Mouse (Mus musculus) forebrain, embryonic 10.5 days (tissue): ENCODE data around the gene Trpm5. TPM values are rescaled to one million over a fixed set of nuclear protein-coding genes. Genes with fewer than 3 reads are reported as not detected.
A peak's percentile ranks its signal among the peaks of the same experiment; 100 is the strongest.

Source experiments
- DNase-seq: peaks from one replicate; pipeline ENCODE4 v3.0.0-alpha.2; 2017; ENCODE audit warnings: low spot score; ENCODE audit errors: extremely low spot score
- H3K27ac ChIP-seq: fragments of 300-500 bp; sonication (generic); 2 replicates; pipeline ENCODE4 v1.5.1; 2016; ENCODE audit warnings: mild to moderate bottlenecking
- H3K27me3 ChIP-seq: fragments of 300-500 bp; sonication (generic); 2 replicates; pipeline ENCODE4 v1.6.1; 2016; ENCODE audit warnings: mild to moderate bottlenecking; ENCODE audit not compliant: poor library complexity, severe bottlenecking
- H3K36me3 ChIP-seq: fragments of 300-500 bp; sonication (generic); replicated peaks from 2 replicates; pipeline ENCODE4 v1.6.1; 2016; ENCODE audit warnings: mild to moderate bottlenecking, moderate library complexity
- H3K4me1 ChIP-seq: fragments of 300-500 bp; sonication (generic); 2 replicates; pipeline ENCODE4 v1.6.1; 2016
- H3K4me3 ChIP-seq: fragments of 300-500 bp; sonication (generic); 2 replicates; pipeline ENCODE4 v1.5.1; 2016; ENCODE audit warnings: mild to moderate bottlenecking, moderate library complexity
- H3K9me3 ChIP-seq: fragments of 300-500 bp; sonication (generic); 2 replicates; pipeline ENCODE4 v1.6.1; 2016; ENCODE audit warnings: mild to moderate bottlenecking, moderate library complexity
- WGBS: fragments of 180-500 bp; shearing (Covaris S2); methylation state at CpG from one replicate; pipeline ENCODE4 v1.1.7; 2016; 5-methylcytosine and 5-hydroxymethylcytosine counted together
- polyA plus RNA-seq: library from polyadenylated mRNA; unstranded; fragments of >200 nt; fragmentation: Nextera tagmentation; extraction: Ambion mirVana; gene quantifications from 2 replicates; pipeline ENCODE4 v1.2.1, GENCODE M21; 2016

The Trpm5 gene
- polyA plus RNA-seq, 1 experiment from 2014 or later, result 0.90 TPM

DNA sequence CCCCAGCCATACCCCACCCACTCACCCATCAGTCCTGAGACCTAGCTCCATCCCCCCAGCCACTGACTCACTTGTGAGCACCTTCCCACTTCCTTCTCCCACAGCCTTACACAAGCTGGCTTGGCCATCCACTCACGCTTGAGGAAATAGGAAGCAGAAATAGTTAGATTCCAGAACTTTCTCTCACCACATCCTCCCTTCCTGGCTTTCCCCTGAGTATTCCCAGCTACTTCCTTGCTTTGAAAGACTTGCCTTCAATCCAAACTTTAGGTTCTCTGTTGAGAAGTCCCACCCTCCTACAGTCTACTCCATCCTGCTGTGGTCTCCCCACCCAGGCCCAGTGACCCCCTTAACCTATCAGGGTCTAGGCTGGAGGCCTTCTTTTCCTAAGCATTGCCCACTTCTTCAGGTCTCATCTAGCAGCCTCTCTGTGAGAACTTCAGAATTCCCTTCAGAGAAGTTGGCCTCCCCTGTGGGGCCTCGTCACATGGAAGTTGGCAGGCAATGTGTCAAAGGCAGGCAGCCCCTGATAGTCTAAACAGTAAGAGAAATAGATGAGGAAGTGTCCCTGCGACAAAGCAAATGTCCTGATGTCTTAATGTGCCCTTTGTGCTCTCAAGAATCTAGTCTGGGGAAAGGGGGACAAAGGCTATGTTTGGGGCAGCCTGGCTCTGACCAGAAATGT lies 53.2 kb downstream of the Trpm5 start:
- WGBS, result 81% methylated on average over 3 of the region's 3 CpGs

DNA sequence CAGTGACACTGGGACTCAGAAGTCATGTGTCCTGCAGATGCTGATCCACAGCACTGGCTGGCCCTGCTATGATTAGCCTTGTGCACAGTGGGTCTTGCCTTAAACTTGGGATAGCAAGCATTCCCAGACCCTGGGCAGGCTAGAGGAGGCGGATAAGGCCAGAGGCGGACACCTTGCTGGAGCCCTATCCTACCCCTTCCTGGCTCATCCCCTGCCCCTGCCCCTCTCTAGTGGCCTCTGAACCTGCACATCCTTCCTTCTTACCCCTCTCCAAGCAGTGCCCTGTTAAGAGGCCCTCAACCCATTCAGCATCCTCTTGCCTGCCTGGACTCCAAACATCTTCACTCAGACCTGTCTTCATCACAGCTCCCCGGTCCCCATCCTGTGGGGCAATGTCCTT lies 53.9 kb downstream of the Trpm5 start:
- Histone ChIP-seq H3K27me3 (no peaks in the 10 kb centered on the region), H3K27ac (no peak overlapping the region), H3K36me3 (no peaks in the 10 kb centered on the region), H3K4me1 (peaks cover 11% of the 10 kb centered on the region; the same call in 1 of the 2 replicates), H3K9me3 (no peaks in the 10 kb centered on the region), H3K4me3 (no peak overlapping the region)
- 91% methylated on average over 3 of the region's 3 CpGs for WGBS
- DNase-seq, result no peak

More for the DNA sequence above, 53.2 kb downstream of the Trpm5 start:
- no peaks in the 10 kb centered on the region for H3K36me3 ChIP-seq
- peak overlapping the region; percentile 48; the same call in 1 of the 2 replicates for H3K27ac ChIP-seq
- no peaks in the 10 kb centered on the region for H3K27me3 ChIP-seq
- no peaks in the 10 kb centered on the region for H3K9me3 ChIP-seq
- peaks cover 11% of the 10 kb centered on the region; the same call in 1 of the 2 replicates for H3K4me1 ChIP-seq
- DNase-seq, result no peak
- H3K4me3 ChIP-seq, result no peak overlapping the region

DNA sequence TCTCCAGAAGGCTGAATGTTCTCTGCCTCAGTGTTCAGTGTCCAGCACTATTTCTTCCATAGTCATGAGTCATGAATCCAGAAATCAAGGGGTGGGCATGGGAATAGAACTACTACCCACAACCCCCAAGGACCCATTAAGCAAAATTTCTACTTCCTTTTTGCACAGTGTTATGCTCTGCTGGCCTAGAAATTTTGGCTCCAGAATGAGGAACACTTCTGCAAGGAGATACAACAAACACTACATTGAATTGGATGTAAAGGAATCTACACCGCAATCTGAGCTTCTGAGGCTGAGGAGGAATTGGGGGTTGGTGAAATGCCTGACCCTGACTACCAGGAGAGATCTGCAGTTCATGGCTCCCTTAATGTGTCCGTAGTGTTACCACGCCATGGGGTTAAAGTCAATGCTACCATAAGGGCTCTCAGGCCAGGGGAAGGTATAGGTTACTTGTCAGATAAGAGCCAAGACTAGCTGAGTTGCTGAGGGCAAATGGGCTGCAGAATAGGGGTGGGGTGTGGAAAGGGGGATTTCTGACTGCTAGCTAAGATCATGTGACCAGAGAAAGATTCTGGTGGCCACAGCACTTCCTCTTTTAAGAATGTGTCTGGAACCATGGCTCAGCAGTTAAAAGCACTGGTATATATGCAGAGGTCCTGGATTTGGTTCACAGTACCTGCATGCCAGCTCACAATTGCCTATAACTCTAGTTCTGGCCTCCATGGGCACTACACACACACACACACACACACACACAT lies 56.1 kb downstream of the Trpm5 start:
- no peaks in the 10 kb centered on the region for H3K36me3 ChIP-seq
- H3K27me3 ChIP-seq, result no peaks in the 10 kb centered on the region
- 94% methylated on average over 3 of the region's 3 CpGs for WGBS
- no peaks in the 10 kb centered on the region for H3K9me3 ChIP-seq
- H3K27ac ChIP-seq, result no peak overlapping the region
- no peak overlapping the region for H3K4me3 ChIP-seq
- DNase-seq, result no peak
- H3K4me1 ChIP-seq, result peaks cover 11% of the 10 kb centered on the region; the same call in 1 of the 2 replicates

DNA sequence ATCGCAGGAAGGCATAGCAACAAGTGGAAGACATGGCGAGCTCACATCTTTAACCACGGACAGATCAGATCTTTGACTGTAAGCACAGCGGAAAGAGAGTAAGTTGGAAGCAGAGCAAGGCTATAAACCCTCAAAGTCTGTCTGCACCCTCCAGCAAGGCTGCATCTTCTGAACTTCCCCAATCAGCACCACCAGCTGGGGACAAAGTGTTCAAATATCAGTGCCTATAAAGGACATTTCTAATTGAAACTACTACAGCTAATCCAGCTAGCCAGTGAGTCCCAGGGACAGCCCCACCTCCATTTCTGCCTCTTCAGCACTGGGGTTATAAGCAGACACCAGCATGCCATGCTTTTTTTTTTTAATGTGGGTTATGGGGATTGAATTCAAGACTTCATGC lies 57.1 kb downstream of the Trpm5 start:
- no peak overlapping the region for H3K27ac ChIP-seq
- H3K36me3 ChIP-seq, result no peaks in the 10 kb centered on the region
- no peak overlapping the region for H3K4me3 ChIP-seq
- H3K27me3 ChIP-seq, result no peaks in the 10 kb centered on the region
- H3K9me3 ChIP-seq, result no peaks in the 10 kb centered on the region
- H3K4me1 ChIP-seq, result peaks cover 8% of the 10 kb centered on the region; the same call in 1 of the 2 replicates
- DNase-seq, result no peak
- WGBS, result 90% methylated on average over 4 of the region's 4 CpGs

DNA sequence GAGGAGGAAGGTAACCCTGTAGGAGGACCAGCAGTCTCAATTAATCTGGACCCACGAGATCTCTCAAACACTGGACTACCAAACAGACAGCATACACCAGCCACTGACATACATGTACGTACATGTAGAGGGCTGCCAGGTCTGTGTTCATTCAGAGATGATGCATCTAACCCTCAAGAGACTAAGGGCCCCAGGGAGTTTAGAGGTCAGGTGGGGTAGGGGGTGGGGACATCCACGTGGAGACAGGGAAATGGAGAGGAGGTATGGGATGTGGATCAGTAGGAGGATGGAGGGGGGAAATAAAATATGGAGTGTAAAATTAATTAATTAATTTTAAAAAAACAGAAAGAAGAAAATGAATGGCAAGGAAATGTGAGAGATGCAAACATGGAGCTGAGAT lies 57.7 kb downstream of the Trpm5 start:
- H3K4me3 ChIP-seq, result no peak overlapping the region
- H3K27me3 ChIP-seq, result no peaks in the 10 kb centered on the region
- peaks cover 3% of the 10 kb centered on the region; the same call in 1 of the 2 replicates for H3K4me1 ChIP-seq
- no peaks in the 10 kb centered on the region for H3K36me3 ChIP-seq
- no peak overlapping the region for H3K27ac ChIP-seq
- DNase-seq, result no peak
- H3K9me3 ChIP-seq, result no peaks in the 10 kb centered on the region
- 90% methylated on average over 3 of the region's 3 CpGs for WGBS

DNA sequence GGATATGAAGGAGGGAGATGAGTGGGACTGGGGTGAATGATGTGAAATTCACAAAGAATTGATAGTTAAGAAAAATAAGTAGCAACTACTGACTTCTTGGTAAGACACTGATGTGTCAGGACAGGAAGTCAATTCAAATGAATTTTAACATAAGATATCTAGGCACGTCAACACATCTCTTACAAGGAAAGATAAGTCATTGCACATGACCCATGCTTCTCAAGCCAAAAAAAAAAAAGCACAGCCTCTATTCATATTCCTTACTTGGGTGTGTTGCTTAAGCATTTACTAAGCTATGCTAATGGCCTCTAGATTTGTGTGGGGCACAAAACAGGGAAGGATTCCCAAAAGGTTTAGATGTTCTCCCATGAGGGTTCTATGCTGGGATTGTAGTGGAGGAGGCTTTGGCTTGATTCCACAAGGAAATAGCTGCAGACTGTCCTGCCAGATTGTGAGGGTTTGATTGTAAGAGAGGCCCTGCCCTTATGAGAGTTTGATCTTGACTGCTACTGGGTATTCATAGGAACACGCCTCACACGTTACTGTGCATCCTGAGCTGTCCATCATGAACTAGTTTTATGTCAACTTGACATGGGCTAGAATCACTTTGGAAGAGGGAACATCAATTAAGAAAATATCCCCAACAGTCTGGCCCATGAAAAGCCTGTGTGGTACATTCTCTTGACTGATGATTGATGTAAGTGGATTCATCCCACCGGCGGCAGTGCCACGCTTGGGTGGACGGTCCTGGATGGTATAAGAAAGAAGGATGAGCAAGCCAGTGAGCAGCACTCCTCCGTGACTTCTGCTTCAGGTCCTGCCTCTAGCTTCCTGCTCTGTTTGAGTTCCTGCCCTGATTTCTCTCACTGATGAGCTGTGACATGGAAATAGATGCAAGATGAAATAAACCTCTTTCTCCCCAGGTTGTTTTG lies 59.7 kb downstream of the Trpm5 start:
- Histone ChIP-seq H3K27ac (no peak overlapping the region), H3K27me3 (no peaks in the 10 kb centered on the region), H3K4me1 (no peaks in the 10 kb centered on the region), H3K36me3 (no peaks in the 10 kb centered on the region), H3K9me3 (no peaks in the 10 kb centered on the region), H3K4me3 (no peak overlapping the region)
- WGBS, result 95% methylated on average over 8 of the region's 8 CpGs
- no peak for DNase-seq

DNA sequence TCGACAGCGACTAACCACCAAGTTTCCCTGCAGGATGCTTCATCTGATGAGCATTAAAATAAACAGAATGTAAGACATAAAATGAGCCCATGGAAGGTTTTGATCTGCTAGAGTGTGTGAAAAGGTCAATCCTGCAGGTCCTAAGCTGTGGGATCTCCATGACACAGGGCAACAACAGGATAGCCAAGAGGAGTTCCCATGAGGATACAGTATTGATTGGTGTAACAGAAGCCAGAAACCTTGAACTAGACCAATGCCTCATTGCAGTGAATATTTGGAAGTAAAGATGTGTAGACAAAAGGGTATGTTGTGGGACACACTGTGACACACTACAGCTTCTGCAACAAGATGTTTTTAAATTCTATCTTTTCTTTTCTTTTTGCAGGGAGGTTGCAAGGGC lies 60.3 kb downstream of the Trpm5 start:
- Histone ChIP-seq H3K27me3 (no peaks in the 10 kb centered on the region), H3K4me1 (no peaks in the 10 kb centered on the region), H3K9me3 (no peaks in the 10 kb centered on the region), H3K27ac (no peak overlapping the region), H3K4me3 (no peak overlapping the region), H3K36me3 (no peaks in the 10 kb centered on the region)
- no peak for DNase-seq
- WGBS, result 94% methylated on average over 2 of the region's 2 CpGs

DNA sequence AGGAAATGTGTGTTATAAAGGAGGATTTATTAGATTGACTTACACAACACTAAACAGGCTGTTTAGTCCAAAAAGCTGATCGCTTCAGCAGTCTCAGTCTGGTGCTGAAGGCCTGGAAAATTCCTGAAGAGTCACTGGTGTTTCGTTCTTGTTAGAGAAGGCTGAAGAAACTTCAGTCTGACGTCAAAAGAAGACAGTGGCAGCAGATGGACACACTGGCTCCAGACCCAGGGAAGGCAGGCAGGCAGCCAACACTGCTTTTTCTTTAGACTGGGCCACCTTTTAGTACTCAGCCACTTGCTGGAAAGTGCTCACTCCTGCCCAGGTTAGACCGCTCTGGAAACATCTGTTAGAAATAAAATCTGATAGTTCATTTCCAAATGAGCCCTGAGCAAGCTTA lies 60.9 kb downstream of the Trpm5 start:
- no peak overlapping the region for H3K4me3 ChIP-seq
- WGBS, result 90% methylated on average over 4 of the region's 4 CpGs
- no peak for DNase-seq
- no peak overlapping the region for H3K27ac ChIP-seq
- no peaks in the 10 kb centered on the region for H3K36me3 ChIP-seq
- H3K27me3 ChIP-seq, result no peaks in the 10 kb centered on the region
- no peaks in the 10 kb centered on the region for H3K9me3 ChIP-seq
- H3K4me1 ChIP-seq, result no peaks in the 10 kb centered on the region

DNA sequence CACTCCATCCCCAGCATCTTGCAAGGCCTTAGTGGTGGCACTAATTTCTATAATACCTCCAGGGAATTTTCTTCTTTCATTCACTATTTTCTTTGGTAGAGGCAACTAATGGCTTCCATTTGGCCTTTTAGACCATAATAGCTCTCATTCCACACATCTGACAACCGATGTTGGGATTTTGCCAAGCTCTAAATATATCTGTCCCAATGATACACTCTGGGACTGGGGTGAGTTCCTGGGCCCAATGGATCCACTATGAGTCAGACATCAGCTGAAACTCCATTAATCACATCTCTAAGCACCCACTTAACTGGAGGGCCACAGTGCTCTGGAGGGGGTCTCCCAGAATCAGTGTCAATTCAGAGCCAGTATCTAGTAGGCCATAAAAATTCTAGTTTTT lies 62.6 kb downstream of the Trpm5 start:
- H3K36me3 ChIP-seq, result no peaks in the 10 kb centered on the region
- WGBS, result 93% methylated on average over 1 of the region's 1 CpGs
- no peak for DNase-seq
- H3K9me3 ChIP-seq, result no peaks in the 10 kb centered on the region
- no peaks in the 10 kb centered on the region for H3K4me1 ChIP-seq
- H3K27ac ChIP-seq, result no peak overlapping the region
- no peak overlapping the region for H3K4me3 ChIP-seq
- no peaks in the 10 kb centered on the region for H3K27me3 ChIP-seq

DNA sequence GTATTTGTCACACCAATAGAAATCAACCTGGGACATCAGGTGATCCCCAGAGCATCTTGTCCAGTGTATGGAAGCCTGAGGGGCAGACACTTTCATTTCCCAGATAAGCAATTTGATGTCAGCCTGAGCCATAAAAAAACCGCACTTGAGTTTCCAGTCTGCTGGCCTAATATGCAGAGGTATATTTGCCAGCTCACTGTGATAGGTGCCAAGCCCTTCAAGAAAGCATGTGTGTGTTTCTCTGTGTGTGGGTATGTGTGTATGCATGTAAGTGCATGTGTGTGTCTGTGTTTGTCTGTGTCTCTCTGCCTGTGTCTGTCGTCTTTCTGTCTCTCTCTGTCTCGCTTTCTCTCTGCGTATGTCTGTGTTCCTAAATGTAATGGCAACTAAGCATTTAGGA lies 67.2 kb downstream of the Trpm5 start:
- WGBS, result 95% methylated on average over 4 of the region's 4 CpGs
- DNase-seq, result no peak
- 0 out of 2 replicates have a peak, but pooled peaks cover 2% of the 10 kb centered on the region for H3K36me3 ChIP-seq

DNA sequence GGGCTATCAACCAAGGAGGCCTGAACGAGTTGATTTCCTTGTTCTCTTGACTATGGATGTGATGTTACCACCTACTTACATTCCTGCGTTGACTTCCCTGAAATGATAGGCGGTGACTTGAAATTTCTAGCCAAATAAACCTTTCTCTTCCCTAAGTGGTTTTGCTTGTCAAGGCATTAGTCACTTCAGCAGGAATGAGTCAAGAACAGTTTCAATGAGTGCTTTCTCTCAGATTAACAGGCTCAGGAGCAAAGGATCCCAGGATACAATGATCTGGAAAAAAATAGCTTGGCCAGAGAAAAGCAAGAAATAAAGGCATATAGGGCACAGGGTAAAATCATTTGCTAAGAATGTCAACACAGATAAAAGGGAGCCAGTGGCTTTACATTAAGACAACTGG lies 68.9 kb downstream of the Trpm5 start:
- no peak for DNase-seq
- Histone ChIP-seq H3K4me1 (no peaks in the 10 kb centered on the region), H3K27ac (no peak overlapping the region), H3K4me3 (no peak overlapping the region), H3K36me3 (0 out of 2 replicates have a peak, but pooled peaks cover 2% of the 10 kb centered on the region), H3K27me3 (no peaks in the 10 kb centered on the region), H3K9me3 (no peaks in the 10 kb centered on the region)
- 87% methylated on average over 3 of the region's 3 CpGs for WGBS

More for the DNA sequence above, 67.2 kb downstream of the Trpm5 start:
- Histone ChIP-seq H3K4me1 (no peaks in the 10 kb centered on the region), H3K27ac (no peak overlapping the region), H3K27me3 (no peaks in the 10 kb centered on the region), H3K4me3 (no peak overlapping the region), H3K9me3 (no peaks in the 10 kb centered on the region)

DNA sequence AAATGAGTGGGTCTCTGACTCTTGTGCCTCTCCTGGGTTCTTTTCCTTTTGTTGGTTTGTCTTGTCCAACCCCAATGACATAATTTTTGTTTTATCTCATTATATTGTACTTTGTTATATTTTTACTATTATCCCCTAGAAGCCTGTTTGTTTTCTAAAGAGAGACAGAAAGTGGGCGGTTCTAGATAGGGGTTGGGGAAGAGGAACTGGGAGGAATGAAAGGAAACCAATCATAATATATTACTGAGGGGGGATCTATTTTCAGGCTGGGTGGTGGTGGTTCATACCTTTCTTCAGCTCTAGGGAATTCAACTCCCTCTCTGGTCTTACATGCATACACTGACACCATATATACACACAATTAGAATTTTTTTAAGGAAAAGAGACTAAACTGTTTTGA lies 70.1 kb downstream of the Trpm5 start:
- no peak for DNase-seq
- Histone ChIP-seq H3K36me3 (0 out of 2 replicates have a peak, but pooled peaks cover 2% of the 10 kb centered on the region), H3K9me3 (no peaks in the 10 kb centered on the region), H3K27ac (no peak overlapping the region), H3K27me3 (no peaks in the 10 kb centered on the region), H3K4me3 (no peak overlapping the region), H3K4me1 (no peaks in the 10 kb centered on the region)
- WGBS, result 100% methylated on average over 1 of the region's 1 CpGs
